Mouse (Mus musculus) frontal cortex, postnatal 25 days (tissue): ENCODE measurements around the gene Hist2h2ab.
"Not testable (repeated sequence)": the region's sequence is repeated elsewhere in the genome, so short reads cannot be mapped to it uniquely, and the experiment has no call there.

Experiments
- DNase-seq, 2 experiments: peaks; one replicate each; pipeline ENCODE4 v3.0.0; 2022; ENCODE audit warnings: low spot score in 2 of 2

The Hist2h2ab gene

GRCm38 (mm10) chr3:96219661-96220130 is at the start of gene Hist2h2ab, which contains the start of gene Bola1:
TSS of gene Hist2h2ab (plus strand) at chr3:96219865.
TSS of gene Bola1 (minus strand) at chr3:96219709.
- DNase-seq, result peak; percentile 66 to 67

GRCm38 (mm10) chr3:96170276-96170675 is 49.4 kb upstream of the Hist2h2ab start:
- DNase-seq, result no peak

GRCm38 (mm10) chr3:96170976-96171545 is 48.6 kb upstream of the Hist2h2ab start:
- no peak for DNase-seq

GRCm38 (mm10) chr3:96171583-96172196 is 48.0 kb upstream of the Hist2h2ab start:
- DNase-seq, result no peak

- peak; percentile 62 to 70 for DNase-seq
Observed at GRCm38 (mm10) chr3:96172197-96173178, 47.2 kb upstream of the Hist2h2ab start, which contains the start of gene Sf3b4. TSS of gene Sf3b4 (plus strand) at chr3:96172332.

- no peak for DNase-seq
Observed at GRCm38 (mm10) chr3:96173185-96173584, 46.5 kb upstream of the Hist2h2ab start.

- not testable (repeated sequence) for DNase-seq
Observed at GRCm38 (mm10) chr3:96174042-96174441, 45.6 kb upstream of the Hist2h2ab start.

GRCm38 (mm10) chr3:96175251-96175650 is 44.4 kb upstream of the Hist2h2ab start:
- no peak for DNase-seq

GRCm38 (mm10) chr3:96178427-96178826 is 41.2 kb upstream of the Hist2h2ab start:
- DNase-seq, result no peak

- DNase-seq, result no peak
Observed at GRCm38 (mm10) chr3:96178902-96179301, 40.8 kb upstream of the Hist2h2ab start.

GRCm38 (mm10) chr3:96179531-96179930 is 40.1 kb upstream of the Hist2h2ab start:
- DNase-seq, result no peak

GRCm38 (mm10) chr3:96180727-96181477 is 38.8 kb upstream of the Hist2h2ab start, which contains the start of gene Sv2a:
TSS of gene Sv2a (plus strand) at chr3:96181151.
- DNase-seq, result no peak

- DNase-seq, result no peak
Observed at GRCm38 (mm10) chr3:96181510-96182381, 37.9 kb upstream of the Hist2h2ab start.

GRCm38 (mm10) chr3:96182382-96182776 is 37.3 kb upstream of the Hist2h2ab start:
- DNase-seq, result no peak

- no peak for DNase-seq
Observed at GRCm38 (mm10) chr3:96192977-96193376, 26.7 kb upstream of the Hist2h2ab start.

- no peak for DNase-seq
Observed at GRCm38 (mm10) chr3:96194966-96195365, 24.7 kb upstream of the Hist2h2ab start.

- DNase-seq, result no peak
Observed at GRCm38 (mm10) chr3:96195616-96196313, 23.9 kb upstream of the Hist2h2ab start.

GRCm38 (mm10) chr3:96196437-96197128 is 23.1 kb upstream of the Hist2h2ab start:
- DNase-seq, result no peak

- DNase-seq, result peak; percentile 80 to 89
Observed at GRCm38 (mm10) chr3:96197129-96197749, 22.4 kb upstream of the Hist2h2ab start.
